Comparison of ENCODE assay signal across 25 mouse cellular contexts in the genomic region with DNA sequence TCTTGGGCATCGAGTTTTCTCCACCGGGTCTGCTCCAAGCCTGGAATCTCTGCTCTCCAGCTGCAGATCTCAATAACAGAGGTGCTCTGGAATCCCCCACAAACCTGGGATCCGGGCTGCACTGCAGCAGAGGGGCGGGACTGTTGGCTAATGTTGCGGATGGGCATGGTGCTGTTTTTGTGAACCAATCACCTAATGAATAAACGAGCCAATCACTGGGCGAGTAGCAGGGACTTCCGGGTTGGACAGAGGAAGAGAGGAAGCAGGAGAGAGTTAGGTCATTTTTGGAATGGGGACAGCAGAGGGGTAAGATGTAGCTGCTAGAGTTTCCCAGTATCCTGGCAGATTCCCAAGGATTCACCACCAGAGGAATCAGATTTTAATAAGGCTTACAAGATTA.
"Had no signal": no experiment of that assay in that cellular context is flagged by ENCODE, and none has a peak within 500 bp of the region (broad histone marks: within the 10 kb centered on the region; RNA-seq: fewer than 3 reads in every experiment).

No protein-coding gene starts in this region.

- H3K9ac ChIP-seq: heart, embryonic 12.5 days; hindbrain, embryonic 13.5 days; hindbrain, embryonic 15.5 days; limb, embryonic 12.5 days; liver, embryonic 13.5 days; liver, embryonic 15.5 days had no signal

- H3K9me3 ChIP-seq: heart, embryonic 10.5 days; heart, embryonic 12.5 days; hindbrain, embryonic 13.5 days; hindbrain, embryonic 15.5 days; limb, embryonic 10.5 days; liver, embryonic 13.5 days; liver, embryonic 15.5 days had no signal

- H3K36me3 ChIP-seq: heart, embryonic 10.5 days; heart, embryonic 12.5 days; hindbrain, embryonic 13.5 days; hindbrain, embryonic 15.5 days; limb, embryonic 10.5 days; limb, embryonic 12.5 days; liver, embryonic 13.5 days; liver, embryonic 15.5 days had no signal

- H3K4me3 ChIP-seq: gastrocnemius, adult 2 months; heart, embryonic 10.5 days; heart, embryonic 12.5 days; hindbrain, embryonic 13.5 days; hindbrain, embryonic 15.5 days; layer of hippocampus, adult 2 months; limb, embryonic 10.5 days; limb, embryonic 12.5 days; liver, embryonic 13.5 days; liver, embryonic 15.5 days had no signal

- H3K4me2 ChIP-seq: heart, embryonic 12.5 days; hindbrain, embryonic 13.5 days; hindbrain, embryonic 15.5 days; limb, embryonic 12.5 days; liver, embryonic 11.5 days; liver, embryonic 13.5 days; liver, embryonic 15.5 days had no signal

- ATAC-seq: hindbrain, postnatal 0 days; intestine, postnatal 0 days had no signal

- H3K4me1 ChIP-seq: heart, embryonic 10.5 days; heart, embryonic 12.5 days; hindbrain, embryonic 13.5 days; hindbrain, embryonic 15.5 days; limb, embryonic 10.5 days; limb, embryonic 12.5 days; liver, embryonic 13.5 days; liver, embryonic 15.5 days had no signal

- H3K27me3 ChIP-seq: heart, embryonic 12.5 days; hindbrain, embryonic 13.5 days; hindbrain, embryonic 15.5 days; limb, embryonic 12.5 days; liver, embryonic 13.5 days; liver, embryonic 15.5 days had no signal

- DNase-seq: gastrocnemius, adult 2 months; gastrocnemius, postnatal 10 days; gastrocnemius, postnatal 25 days; heart, adult 18-20 months; heart, postnatal 10 days; heart, postnatal 36 days; kidney, adult 18-20 months; kidney, adult 8-10 months; kidney, postnatal 10 days; kidney, postnatal 25 days; kidney, postnatal 4 days; layer of hippocampus, postnatal 36 days; liver; liver, embryonic 13.5 days had no signal

- H3K27ac ChIP-seq: gastrocnemius, adult 2 months; heart, embryonic 10.5 days; hindbrain, embryonic 13.5 days; hindbrain, embryonic 15.5 days; hindbrain, postnatal 0 days; layer of hippocampus, adult 2 months; limb, embryonic 10.5 days; limb, embryonic 12.5 days; liver, embryonic 13.5 days; liver, embryonic 15.5 days had no signal
